Mouse (Mus musculus) ES-E14 (cell line): ENCODE data around the gene Nelfb.

ENCODE experiments used
- HCFC1 ChIP-seq: IDR thresholded peaks from 2 replicates; pipeline ENCODE4 v1.6.1; 2012; ENCODE audit warnings: low read length, inconsistent platforms, borderline replicate concordance; ENCODE audit not compliant: insufficient read depth
- MAFK ChIP-seq: IDR thresholded peaks from 2 replicates; pipeline ENCODE4 v1.6.1; 2014; ENCODE audit warnings: mild to moderate bottlenecking, low read depth, low read length, inconsistent platforms; ENCODE audit not compliant: insufficient read depth

- TF ChIP-seq HCFC1 = no peak
- TF ChIP-seq MAFK = no peak
These were observed 34.7 kb downstream of the Nelfb start for GRCm38 (mm10) chr2:25176573-25176972.
